Mouse (Mus musculus) large intestine, adult 2 months (tissue): Measurements from ENCODE around the gene Sucla2. TPM values are rescaled to one million over a fixed set of nuclear protein-coding genes. Genes with fewer than 3 reads are reported as not detected.
"Not testable (repeated sequence)": the region's sequence is repeated elsewhere in the genome, so short reads cannot be mapped to it uniquely, and the experiment has no call there.

ENCODE experiments used
- DNase-seq: peaks from one replicate; pipeline ENCODE4 v3.0.0-alpha.2; 2012; ENCODE audit warnings: low read depth, low spot score
- WGBS: fragments of 180-500 bp; shearing (Covaris S2); methylation state at CpG from one replicate; pipeline ENCODE4 v1.1.7; 2018; 5-methylcytosine and 5-hydroxymethylcytosine counted together
- polyA plus RNA-seq: library from polyadenylated mRNA; depleted of rRNA; stranded (reverse); fragments of >200 nt; gene quantifications from 2 replicates; pipeline ENCODE4 v1.2.3, GENCODE M21; 2012; rRNA removed

Gene Sucla2
- polyA plus RNA-seq, 1 experiment = 17.3 TPM

- 85% methylated on average over 1 of the region's 1 CpGs for WGBS
- DNase-seq = no peak
Observed at GRCm38 (mm10) chr14:73592166-73592565, 67.0 kb downstream of the Sucla2 start.

DNA sequence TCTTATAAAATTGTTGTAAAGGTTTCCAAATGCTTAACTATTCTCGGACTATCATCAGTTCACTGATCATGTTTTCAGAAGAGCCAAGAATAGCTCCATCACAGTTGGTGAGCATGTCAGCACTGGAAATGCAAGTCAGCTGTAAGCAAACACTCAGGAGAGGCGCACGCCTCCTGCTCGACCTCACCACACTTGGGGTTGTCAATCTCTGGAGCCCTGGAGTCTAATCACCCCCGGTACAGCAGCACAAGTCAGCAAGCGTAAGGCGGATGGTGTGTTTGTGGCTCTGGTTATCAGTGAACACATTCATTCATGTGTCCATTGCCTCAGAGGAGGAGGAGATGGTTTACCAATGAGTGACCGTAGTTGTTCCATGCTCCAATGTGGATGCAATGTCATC, 74.6 kb downstream of the Sucla2 start:
- DNase-seq = no peak
- 91% methylated on average over 8 of the region's 8 CpGs for WGBS

DNA sequence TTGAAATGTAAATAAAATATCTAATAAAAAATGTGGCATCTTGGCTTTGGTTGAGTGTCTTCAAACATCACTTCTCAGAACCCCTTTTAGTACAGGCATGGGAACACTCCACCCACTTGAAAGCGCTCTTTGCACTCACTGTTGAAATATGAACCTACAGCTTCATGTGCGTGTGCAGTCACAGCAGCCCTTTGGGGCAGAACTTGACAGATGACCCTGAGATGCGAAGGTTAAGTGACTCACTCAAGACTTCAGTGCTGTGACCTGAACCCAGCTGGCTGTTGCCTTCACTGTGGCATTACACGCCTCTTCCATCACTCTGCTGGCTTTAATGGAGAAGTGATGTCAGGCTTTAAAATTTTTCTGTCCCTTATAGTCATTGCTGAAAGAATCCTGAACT, 82.6 kb downstream of the Sucla2 start:
- DNase-seq = no peak
- 59% methylated on average over 4 of the region's 4 CpGs for WGBS

DNA sequence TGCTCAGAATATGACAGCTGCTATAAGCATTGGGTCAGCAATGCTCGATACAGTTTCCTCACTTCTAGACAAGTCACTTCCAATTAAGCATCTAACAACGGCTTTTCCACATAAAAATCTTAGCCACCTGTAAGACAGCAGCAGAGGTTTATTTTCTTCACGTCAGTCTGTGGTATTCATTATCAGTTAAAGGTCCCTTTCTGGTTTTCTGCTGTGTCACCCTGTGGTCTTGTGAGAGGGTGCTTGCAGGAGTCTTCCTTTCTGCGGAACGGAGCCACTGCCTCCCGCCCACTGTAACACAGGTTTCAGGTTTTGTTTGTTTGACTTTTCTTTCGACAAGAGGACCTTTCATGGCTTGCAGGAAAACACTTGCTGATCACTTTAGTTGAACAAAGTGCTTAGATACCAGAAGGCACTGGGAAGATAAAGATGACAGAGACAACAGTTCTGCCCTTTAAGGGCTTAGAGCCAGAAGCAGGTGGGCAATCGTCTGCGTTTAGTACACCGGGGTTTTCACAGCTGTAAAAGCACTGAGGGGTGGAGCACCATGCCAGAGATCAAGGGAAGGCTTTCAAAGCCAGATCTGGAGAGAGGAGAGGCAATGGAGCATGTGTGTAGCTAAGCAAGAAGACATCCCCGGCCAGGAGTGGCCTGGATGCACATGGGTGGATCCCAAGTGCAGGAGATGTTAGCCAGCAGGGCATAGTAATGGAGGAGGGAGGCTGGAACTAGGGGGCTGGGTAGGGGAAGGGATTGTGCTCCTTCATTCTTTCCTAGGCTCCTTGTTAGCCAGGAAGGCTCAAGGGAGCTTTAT, 83.8 kb downstream of the Sucla2 start:
- 15% methylated on average over 11 of the region's 11 CpGs for WGBS
- no peak for DNase-seq

DNA sequence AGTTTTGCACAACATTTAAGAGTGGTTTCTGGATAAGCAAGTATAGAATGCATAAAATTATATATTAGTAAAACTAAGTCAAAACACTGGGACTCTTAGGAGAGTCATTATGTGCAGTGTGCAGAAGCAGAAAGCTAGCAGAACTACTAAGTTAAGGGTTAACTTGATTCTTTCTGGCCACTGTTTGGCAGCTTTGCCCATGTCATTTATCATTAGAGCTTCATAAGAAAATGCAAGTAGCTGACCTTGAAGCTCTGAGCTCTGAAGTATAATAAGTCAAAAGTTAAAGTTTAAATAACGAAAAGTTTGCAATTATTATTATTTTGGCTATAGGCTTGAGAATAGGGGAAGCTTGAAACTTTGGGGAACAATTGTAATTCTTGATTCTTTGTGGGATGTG, 89.8 kb downstream of the Sucla2 start:
- DNase-seq = not testable (repeated sequence)
- 64% methylated on average over 1 of the region's 1 CpGs for WGBS

DNA sequence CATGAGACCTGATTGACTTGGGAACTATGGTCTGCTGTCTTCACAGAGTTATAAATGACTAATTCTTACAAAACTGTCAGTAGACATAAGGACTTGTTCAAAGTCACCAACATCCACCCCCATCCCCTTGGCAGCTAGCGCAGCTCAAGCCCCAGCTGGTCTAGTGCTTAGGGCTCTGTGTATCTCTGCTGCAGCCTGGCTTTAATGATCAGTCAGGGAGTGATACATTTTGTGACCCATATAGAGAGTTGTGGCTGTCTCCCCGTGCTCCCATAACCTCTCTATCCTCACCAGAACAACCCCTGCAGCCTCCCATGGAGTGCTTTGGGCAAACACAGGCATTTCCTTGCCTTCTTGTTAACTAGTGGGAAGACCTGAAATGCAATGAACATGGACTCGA, 95.8 kb downstream of the Sucla2 start:
- DNase-seq = no peak
- WGBS = 80% methylated on average over 3 of the region's 3 CpGs

DNA sequence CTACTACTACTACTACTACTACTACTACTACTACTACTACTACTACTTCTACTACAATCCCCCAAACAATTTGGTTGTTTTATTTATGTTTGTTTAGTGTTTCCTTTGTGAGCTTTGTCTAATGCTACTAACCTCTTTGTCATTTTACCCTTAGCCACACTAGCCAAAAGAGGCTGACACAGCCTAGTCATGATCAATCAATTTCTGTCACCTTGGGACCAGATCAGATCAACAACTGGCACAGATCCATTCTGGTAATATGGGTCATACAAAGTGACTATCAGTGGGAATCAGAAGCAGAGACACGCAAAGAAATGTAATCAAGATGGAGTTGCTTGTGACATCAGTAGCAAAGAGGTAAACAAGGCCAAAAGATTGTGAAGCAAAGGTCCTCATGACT, 97.9 kb downstream of the Sucla2 start:
- 83% methylated on average over 1 of the region's 1 CpGs for WGBS
- DNase-seq = no peak

- WGBS = 52% methylated on average over 3 of the region's 3 CpGs
- DNase-seq = no peak
Observed at GRCm38 (mm10) chr14:73625469-73625868, 100.3 kb downstream of the Sucla2 start.

DNA sequence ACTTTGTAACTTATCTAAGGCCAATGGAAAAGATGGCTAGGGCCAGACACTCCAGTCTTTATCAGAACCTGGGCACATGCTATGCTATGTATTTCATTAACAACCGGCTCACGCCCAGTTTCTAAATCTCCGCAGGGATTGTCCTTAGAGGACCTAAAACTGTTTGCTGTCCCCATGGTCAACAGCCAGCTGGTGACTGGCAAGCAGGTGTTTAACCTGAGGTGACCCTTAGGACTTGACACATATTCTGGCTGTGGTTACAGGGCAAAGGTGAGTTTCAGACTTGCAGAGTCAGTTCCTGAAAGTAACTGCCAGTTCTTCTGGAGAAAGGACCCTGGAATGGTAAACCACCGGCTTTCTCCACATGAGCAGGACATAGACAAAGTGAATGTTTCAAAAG, 106.4 kb downstream of the Sucla2 start:
- WGBS = 41% methylated on average over 4 of the region's 4 CpGs
- DNase-seq = no peak

GRCm38 (mm10) chr14:73632648-73633263, 107.6 kb downstream of the Sucla2 start:
- 35% methylated on average over 9 of the region's 9 CpGs for WGBS
- DNase-seq = no peak

GRCm38 (mm10) chr14:73634356-73634755, 109.2 kb downstream of the Sucla2 start:
- WGBS = 84% methylated on average over 3 of the region's 3 CpGs

DNA sequence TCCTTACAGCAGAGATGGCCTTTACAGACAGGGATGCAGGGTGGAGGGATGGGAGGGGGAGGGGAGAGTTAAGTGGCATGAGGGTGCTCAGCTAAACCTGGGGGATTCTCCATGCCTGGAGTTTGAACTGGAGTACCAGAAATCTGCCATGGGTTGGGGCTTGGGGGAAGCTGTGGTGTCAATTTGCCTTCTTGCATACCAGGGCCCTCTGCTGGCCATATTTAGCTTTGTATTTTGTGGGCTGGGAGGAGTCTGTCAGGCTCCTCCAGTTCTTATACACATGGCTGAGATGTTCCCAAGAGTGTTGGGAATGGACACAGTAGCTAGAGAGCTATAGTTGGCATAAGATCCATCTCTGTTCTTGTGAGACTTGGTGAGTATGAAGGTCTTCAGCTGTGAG, 112.3 kb downstream of the Sucla2 start:
- no peak for DNase-seq

More at GRCm38 (mm10) chr14:73634356-73634755, 109.2 kb downstream of the Sucla2 start:
- no peak for DNase-seq

Other genes starting within 250 kb of the Sucla2 start
- 5.0 and 9.0 TPM in 2 replicates for gene Rb1, start 199.5 kb upstream of the Sucla2 start, polyA plus RNA-seq
- 734 and 912 TPM in 2 replicates for gene Itm2b, start 140.0 kb upstream of the Sucla2 start, polyA plus RNA-seq
- gene Med4, start 15.3 kb upstream of the Sucla2 start, polyA plus RNA-seq = 12.3 and 13.5 TPM in 2 replicates
- gene Nudt15, start 22.9 kb downstream of the Sucla2 start, polyA plus RNA-seq = 1.1 and 1.2 TPM in 2 replicates
- not detected in 2 replicates for gene Gm21750, start 135.9 kb downstream of the Sucla2 start, polyA plus RNA-seq